Mouse (Mus musculus): ENCODE measurements around the gene Lingo4.

DNA sequence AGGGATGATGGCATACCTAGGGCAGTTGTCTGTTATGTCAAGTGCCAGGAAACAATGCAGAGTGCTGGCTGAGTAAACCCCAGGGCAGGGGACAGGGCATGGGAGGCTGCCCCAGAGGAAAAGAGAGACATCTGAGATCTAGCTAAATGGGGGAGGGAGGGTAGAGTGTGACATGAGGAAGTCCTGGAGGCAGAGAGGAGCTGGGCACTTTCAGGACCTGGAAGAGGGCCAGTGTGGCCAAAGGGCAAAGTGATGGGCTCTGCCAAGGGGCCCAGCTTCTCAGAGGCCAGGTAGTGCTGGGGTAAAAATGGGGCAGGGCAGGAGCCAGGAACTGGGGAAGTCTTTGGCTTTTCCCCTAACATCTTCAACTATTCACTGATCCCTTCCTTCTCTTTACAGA, 23.7 kb upstream of the Lingo4 start:
- TF ChIP-seq CTCF (IDR thresholded peaks at IDR 0.05; ENCODE audit: low read depth, low read length) (no peak), TAL1 (conservative IDR thresholded peaks at IDR 0.05; ENCODE audit: low read depth, low read length) (no peak), GATA2 (IDR thresholded peaks at IDR 0.05; ENCODE audit: borderline replicate concordance, low read depth, low read length) (no peak), GATA1 (IDR thresholded peaks at IDR 0.05; ENCODE audit: borderline replicate concordance, low read length) (no peak)

Measured in G1E (cell line).